Mouse (Mus musculus): ENCODE measurements at regions not wholly inside any gene's neighbourhood (a gene's known extent, or its start where the extent isn't known, plus 50 kb on each side); places are given as distances from the start of the nearest gene placed in this dataset.

GRCm38 (mm10) chr5:43456018-43456417, 59.3 kb upstream of the C1qtnf7 start:
- TF ChIP-seq CTCF (IDR thresholded peaks at IDR 0.05) = no peak
- no peak for TF ChIP-seq EP300 (IDR thresholded peaks at IDR 0.05; ENCODE audit: insufficient read depth, low read depth, low read length)
- TF ChIP-seq POLR2A (IDR thresholded peaks at IDR 0.05; ENCODE audit: insufficient read depth, low read depth, low read length) = no peak
